Mouse (Mus musculus): Measurements from ENCODE around the gene Slc29a2.
"Not testable (repeated sequence)": the region's sequence is repeated elsewhere in the genome, so short reads cannot be mapped to it uniquely, and the experiment has no call there.

Slc29a2 gene

GRCm38 (mm10) chr19:5023621-5024479, at the start of gene Slc29a2:
TSS of gene Slc29a2 (plus strand) at chr19:5023860.
- peak; percentile 82 for DNase-seq (ENCODE audit: low read depth, low spot score)

GRCm38 (mm10) chr19:4981767-4982166, 41.9 kb upstream of the Slc29a2 start:
- DNase-seq (ENCODE audit: low read depth, low spot score), result no peak

- DNase-seq (ENCODE audit: low read depth, low spot score), result no peak
Observed at GRCm38 (mm10) chr19:4989013-4989412, 34.6 kb upstream of the Slc29a2 start.

GRCm38 (mm10) chr19:4989434-4990255, 34.0 kb upstream of the Slc29a2 start:
- peak; percentile 75 for DNase-seq (ENCODE audit: low read depth, low spot score)

- no peak for DNase-seq (ENCODE audit: low read depth, low spot score)
Observed at GRCm38 (mm10) chr19:4990256-4990625, 33.4 kb upstream of the Slc29a2 start, which contains the start of gene Npas4. TSS of gene Npas4 (minus strand) at chr19:4990316.

GRCm38 (mm10) chr19:4990716-4991115, 32.9 kb upstream of the Slc29a2 start:
- DNase-seq (ENCODE audit: low read depth, low spot score), result no peak

- DNase-seq (ENCODE audit: low read depth, low spot score), result no peak
Observed at GRCm38 (mm10) chr19:4992371-4992770, 31.3 kb upstream of the Slc29a2 start.

- DNase-seq (ENCODE audit: low read depth, low spot score), result no peak
Observed at GRCm38 (mm10) chr19:4992904-4993303, 30.8 kb upstream of the Slc29a2 start.

GRCm38 (mm10) chr19:4994043-4994442, 29.6 kb upstream of the Slc29a2 start:
- DNase-seq (ENCODE audit: low read depth, low spot score), result peak; percentile 78

- no peak for DNase-seq (ENCODE audit: low read depth, low spot score)
Observed at GRCm38 (mm10) chr19:4999445-5000140, 24.1 kb upstream of the Slc29a2 start.

- DNase-seq (ENCODE audit: low read depth, low spot score), result peak; percentile 96
Observed at GRCm38 (mm10) chr19:5001666-5002406, 21.8 kb upstream of the Slc29a2 start.

GRCm38 (mm10) chr19:5003644-5004043, 20.0 kb upstream of the Slc29a2 start:
- DNase-seq (ENCODE audit: low read depth, low spot score), result not testable (repeated sequence)

GRCm38 (mm10) chr19:5004925-5005324, 18.7 kb upstream of the Slc29a2 start:
- no peak for DNase-seq (ENCODE audit: low read depth, low spot score)

- DNase-seq (ENCODE audit: low read depth, low spot score), result no peak
Observed at GRCm38 (mm10) chr19:5013138-5013537, 10.5 kb upstream of the Slc29a2 start.

- no peak for DNase-seq (ENCODE audit: low read depth, low spot score)
Observed at GRCm38 (mm10) chr19:5014961-5015398, 8.7 kb upstream of the Slc29a2 start.

GRCm38 (mm10) chr19:5016221-5016742, 7.4 kb upstream of the Slc29a2 start:
- DNase-seq (ENCODE audit: low read depth, low spot score), result no peak

GRCm38 (mm10) chr19:5016782-5017181, 6.9 kb upstream of the Slc29a2 start:
- DNase-seq (ENCODE audit: low read depth, low spot score), result no peak

- no peak for DNase-seq (ENCODE audit: low read depth, low spot score)
Observed at GRCm38 (mm10) chr19:5017611-5018010, 6.0 kb upstream of the Slc29a2 start.

- no peak for DNase-seq (ENCODE audit: low read depth, low spot score)
Observed at GRCm38 (mm10) chr19:5018191-5018590, 5.5 kb upstream of the Slc29a2 start.

GRCm38 (mm10) chr19:5021416-5021815, 2.2 kb upstream of the Slc29a2 start:
- DNase-seq (ENCODE audit: low read depth, low spot score), result no peak

- DNase-seq (ENCODE audit: low read depth, low spot score), result no peak
Observed at GRCm38 (mm10) chr19:5026111-5026510, 2.5 kb downstream of the Slc29a2 start.

All from brain, embryonic 18.5 days (tissue).